Mouse (Mus musculus) limb, embryonic 14.5 days (tissue): ENCODE measurements around the gene Rflnb. TPM values are rescaled to one million over a fixed set of nuclear protein-coding genes. Genes with fewer than 3 reads are reported as not detected.

ENCODE experiments used
- ATAC-seq: fragments of 200-750 bp; cut with Nextera tagmentation; 2 replicates; pipeline ENCODE4 v1.8.0; 2017; ENCODE audit warnings: low read depth, moderate number of reproducible peaks, moderate TSS enrichment; ENCODE audit not compliant: low FRiP score
- DNase-seq: peaks from one replicate; pipeline ENCODE4 v3.0.0-alpha.2; 2015; ENCODE audit warnings: low spot score
- H3K27ac ChIP-seq: fragments of 300-500 bp; sonication (generic); replicated peaks from 2 replicates; pipeline ENCODE4 v1.5.1; 2014; ENCODE audit warnings: low read depth, mild to moderate bottlenecking, low read length, moderate library complexity, mixed read lengths
- H3K27me3 ChIP-seq: fragments of 300-500 bp; sonication (generic); 2 replicates; pipeline ENCODE4 v1.6.1; 2014; ENCODE audit warnings: low read length, mixed read lengths; ENCODE audit not compliant: control insufficient read depth, insufficient read depth
- H3K36me3 ChIP-seq: fragments of 300-500 bp; sonication (generic); 2 replicates; pipeline ENCODE4 v1.6.1; 2014; ENCODE audit warnings: mild to moderate bottlenecking, low read length, moderate library complexity, mixed read lengths; ENCODE audit not compliant: control insufficient read depth, insufficient read depth
- H3K4me1 ChIP-seq: fragments of 300-500 bp; sonication (generic); 2 replicates; pipeline ENCODE4 v1.6.1; 2014; ENCODE audit warnings: antibody characterized with exemption, low read length, mixed read lengths; ENCODE audit not compliant: control insufficient read depth, insufficient read depth
- H3K4me2 ChIP-seq: fragments of 300-500 bp; sonication (generic); replicated peaks from 2 replicates; pipeline ENCODE4 v1.6.1; 2014; ENCODE audit warnings: low read depth, mild to moderate bottlenecking, low read length, moderate library complexity; ENCODE audit not compliant: severe bottlenecking
- H3K4me3 ChIP-seq: fragments of 300-500 bp; sonication (generic); replicated peaks from 2 replicates; pipeline ENCODE4 v1.5.1; 2014; ENCODE audit warnings: low read length
- H3K9ac ChIP-seq: fragments of 300-500 bp; sonication (generic); 2 replicates; pipeline ENCODE4 v1.6.1; 2014; ENCODE audit warnings: mild to moderate bottlenecking, low read depth, low read length, moderate library complexity; ENCODE audit not compliant: severe bottlenecking
- H3K9me3 ChIP-seq: fragments of 300-500 bp; sonication (generic); 2 replicates; pipeline ENCODE4 v1.6.1; 2016; ENCODE audit warnings: low read length; ENCODE audit not compliant: control insufficient read depth
- POLR2A ChIP-seq: fragments of 200-500 bp; IDR thresholded peaks from 2 replicates; pipeline ENCODE4 v1.8.0; 2012; ENCODE audit warnings: inconsistent platforms, mild to moderate bottlenecking, moderate library complexity, borderline replicate concordance; ENCODE audit not compliant: insufficient read depth, insufficient read length; ENCODE audit errors: extremely low read depth
- WGBS: fragments of 180-500 bp; shearing (Covaris S2); extraction: QIAGEN DNeasy Blood & Tissue Kit; methylation state at CpG from one replicate; pipeline ENCODE4 v1.1.7; 2014; 5-methylcytosine and 5-hydroxymethylcytosine counted together
- polyA plus RNA-seq, 2 experiments: library from polyadenylated mRNA; depleted of rRNA in 1 of 2; stranded (reverse) in 1 of 2; unstranded in 1 of 2; fragments of >200 nt; fragmentation: Nextera tagmentation in 1 of 2; extraction: Ambion mirVana in 1 of 2; gene quantifications; 2 replicates each; pipeline versions ENCODE4 v1.2.1 to v1.2.3; 2012 to 2014

Rflnb gene
- polyA plus RNA-seq (2012; rRNA removed), result 28.9 and 29.1 TPM in 2 replicates
- polyA plus RNA-seq (2014; fragmentation: Nextera tagmentation; extraction: Ambion mirVana), result 52.2 and 55.7 TPM in 2 replicates

- H3K4me3 ChIP-seq, result peak within 1 kb of the TSS; percentile 85
- peak; percentile 84 for DNase-seq
- H3K9ac ChIP-seq, result peak within 1 kb of the TSS; percentile 86
- no peak for TF ChIP-seq POLR2A
- peaks cover 10% of the 10 kb centered on the region; the same call in 1 of the 2 replicates for H3K36me3 ChIP-seq
- H3K9me3 ChIP-seq, result no peaks in the 10 kb centered on the region
- peaks cover 16% of the 10 kb centered on the region for H3K4me1 ChIP-seq
- peak within 1 kb of the TSS; percentile 89 for H3K4me2 ChIP-seq
- WGBS, result 1% methylated on average over 55 of the region's 112 CpGs
- peak within 1 kb of the TSS; percentile 79 for H3K27ac ChIP-seq
- no peaks in the 10 kb centered on the region for H3K27me3 ChIP-seq
- peak; percentile 91 for ATAC-seq
Measured at GRCm38 (mm10) chr11:76027139-76028071, at the start of gene Rflnb. TSS of gene Rflnb (minus strand) at chr11:76027782.

GRCm38 (mm10) chr11:76077341-76077740 is 49.8 kb upstream of the Rflnb start:
- Histone ChIP-seq H3K4me3 (no peak overlapping the region), H3K4me2 (no peak overlapping the region), H3K27me3 (no peaks in the 10 kb centered on the region), H3K9ac (no peak overlapping the region), H3K27ac (no peak overlapping the region), H3K36me3 (peaks cover 26% of the 10 kb centered on the region), H3K9me3 (no peaks in the 10 kb centered on the region), H3K4me1 (peaks cover 9% of the 10 kb centered on the region; the same call in 1 of the 2 replicates)
- no peak for DNase-seq
- 86% methylated on average over 6 of the region's 6 CpGs for WGBS
- TF ChIP-seq POLR2A, result no peak
- ATAC-seq, result no peak

- TF ChIP-seq POLR2A, result no peak
- Histone ChIP-seq H3K27ac (0 out of 2 replicates have a peak overlapping the region, but pooled peaks have one; percentile 58), H3K9me3 (no peaks in the 10 kb centered on the region), H3K4me3 (no peak overlapping the region), H3K36me3 (peaks cover 13% of the 10 kb centered on the region), H3K9ac (no peak overlapping the region), H3K4me2 (no peak overlapping the region), H3K4me1 (peaks cover 9% of the 10 kb centered on the region; the same call in 1 of the 2 replicates), H3K27me3 (no peaks in the 10 kb centered on the region)
- ATAC-seq, result peak; percentile 87
- 41% methylated on average over 11 of the region's 11 CpGs for WGBS
- peak; percentile 69 for DNase-seq
Measured at GRCm38 (mm10) chr11:76074296-76075093, 46.9 kb upstream of the Rflnb start.

- no peaks in the 10 kb centered on the region for H3K9me3 ChIP-seq
- TF ChIP-seq POLR2A, result no peak
- H3K4me2 ChIP-seq, result no peak overlapping the region
- H3K36me3 ChIP-seq, result peaks cover 6% of the 10 kb centered on the region
- H3K4me1 ChIP-seq, result peaks cover 5% of the 10 kb centered on the region; the same call in 1 of the 2 replicates
- no peak overlapping the region for H3K9ac ChIP-seq
- H3K27ac ChIP-seq, result no peak overlapping the region
- DNase-seq (no peak), ATAC-seq (no peak)
- WGBS, result 88% methylated on average over 6 of the region's 6 CpGs
- no peak overlapping the region for H3K4me3 ChIP-seq
- H3K27me3 ChIP-seq, result no peaks in the 10 kb centered on the region
Measured at GRCm38 (mm10) chr11:76069816-76070215, 42.2 kb upstream of the Rflnb start.
